Mouse (Mus musculus) common myeloid progenitor, adult 5-6 weeks (primary cell): Measurements from ENCODE around the gene Rarg. TPM values are rescaled to one million over a fixed set of nuclear protein-coding genes. Genes with fewer than 3 reads are reported as not detected.
"Not testable (repeated sequence)": the region's sequence is repeated elsewhere in the genome, so short reads cannot be mapped to it uniquely, and the experiment has no call there.

ENCODE experiments used
- ATAC-seq: replicated peaks from 2 replicates; pipeline ENCODE4 v1.8.0; 2016; ENCODE audit warnings: low read depth, mild to moderate bottlenecking, moderate TSS enrichment, inconsistent platforms; ENCODE audit not compliant: poor library complexity, severe bottlenecking
- total RNA-seq: library from RNA; stranded (forward); fragments of 200-1000, 187-1606 nt; gene quantifications from 2 replicates; pipeline ENCODE4 v1.2.3, GENCODE M21; 2017

Gene Rarg
- total RNA-seq, 1 experiment from 2014 or later: 3.9 TPM

DNA sequence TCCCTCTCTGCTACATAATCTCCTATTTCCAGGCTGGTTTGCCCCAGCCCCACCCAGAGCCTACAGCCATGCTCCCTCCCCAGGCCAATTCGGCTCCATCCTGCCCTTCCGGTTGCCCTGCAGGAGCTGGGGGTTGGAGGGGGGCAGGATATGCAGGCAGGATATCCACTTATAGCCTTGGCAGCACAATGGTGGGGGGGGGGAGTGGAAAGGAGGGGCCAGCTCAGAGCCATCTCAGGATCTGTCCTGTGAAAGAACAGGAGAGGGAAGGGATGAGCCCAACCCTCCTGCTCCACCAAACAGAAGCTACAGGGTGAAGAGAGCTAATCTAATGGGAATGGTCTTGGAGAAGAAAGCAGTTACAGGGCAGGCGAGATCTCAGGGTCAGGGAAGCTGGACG lies 16.7 kb downstream of the Rarg start:
- no peak for ATAC-seq

DNA sequence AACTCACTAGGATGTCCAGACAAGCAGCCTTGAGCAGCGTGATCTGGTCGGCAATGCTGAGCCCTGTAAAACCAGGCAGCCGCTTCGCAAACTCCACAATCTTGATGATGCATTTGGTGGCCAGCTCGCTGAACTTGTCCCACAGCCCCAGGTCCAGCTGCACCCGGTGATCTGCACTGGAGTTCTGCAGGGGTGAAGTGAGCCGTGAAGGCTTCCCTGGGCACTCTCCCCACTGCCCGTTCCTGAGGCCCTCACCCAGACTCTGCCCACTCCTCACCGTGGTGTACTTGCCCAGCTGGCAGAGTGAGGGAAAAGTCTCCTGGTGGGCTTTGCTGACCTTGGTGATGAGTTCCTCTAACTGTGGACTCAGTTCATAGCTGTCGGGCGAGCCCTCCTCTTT lies 17.5 kb downstream of the Rarg start:
- ATAC-seq: no peak

DNA sequence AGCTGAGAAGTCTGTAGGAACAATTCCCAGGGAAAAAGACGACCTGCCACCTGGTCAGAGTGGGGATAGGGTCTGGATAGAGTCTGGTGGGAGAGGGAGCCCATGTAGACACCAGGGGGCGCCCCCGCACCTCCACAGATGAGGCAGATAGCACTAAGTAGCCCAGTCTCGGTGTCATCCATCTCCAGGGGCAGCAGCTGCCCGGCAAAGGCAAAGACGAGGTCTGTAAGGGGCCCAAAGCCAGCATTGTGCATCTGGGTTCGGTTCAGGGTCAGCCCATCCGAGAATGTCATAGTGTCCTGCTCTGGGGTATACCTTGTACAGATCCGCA lies 18.1 kb downstream of the Rarg start:
- ATAC-seq: peak; percentile 49

DNA sequence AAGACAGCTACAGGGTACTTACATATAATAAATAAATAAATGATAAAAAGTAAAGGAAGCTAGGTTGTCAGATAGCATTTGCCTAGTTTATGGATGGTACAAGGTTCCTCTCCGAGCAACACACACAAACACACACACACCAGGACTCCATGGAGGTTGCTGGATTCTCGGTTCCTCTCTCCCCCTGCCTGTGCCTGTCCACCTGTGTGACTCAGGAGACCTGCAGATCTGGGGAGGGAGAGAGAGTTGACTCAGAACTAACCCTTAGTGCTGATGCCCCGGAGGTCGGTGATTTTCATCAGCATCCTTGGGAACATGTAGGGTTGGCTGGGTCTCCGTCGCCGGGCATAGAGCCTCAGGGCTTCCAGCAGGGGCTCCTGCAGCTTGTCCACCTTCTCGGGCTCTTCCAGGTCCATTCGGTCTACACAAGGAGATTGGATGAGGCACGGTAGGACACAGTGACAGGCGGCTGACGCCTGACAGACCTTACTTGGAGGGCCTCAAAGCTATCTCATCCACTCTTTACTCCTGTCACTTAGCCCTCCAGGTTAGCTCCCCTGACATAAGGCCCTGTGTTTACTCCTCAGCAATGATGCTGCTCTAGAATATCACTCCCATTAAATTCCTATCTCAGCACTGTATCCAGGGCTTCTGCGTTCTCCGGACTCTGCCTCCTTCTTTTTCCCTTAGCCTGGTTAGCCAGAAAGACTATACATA lies 18.6 kb downstream of the Rarg start:
- no peak for ATAC-seq

DNA sequence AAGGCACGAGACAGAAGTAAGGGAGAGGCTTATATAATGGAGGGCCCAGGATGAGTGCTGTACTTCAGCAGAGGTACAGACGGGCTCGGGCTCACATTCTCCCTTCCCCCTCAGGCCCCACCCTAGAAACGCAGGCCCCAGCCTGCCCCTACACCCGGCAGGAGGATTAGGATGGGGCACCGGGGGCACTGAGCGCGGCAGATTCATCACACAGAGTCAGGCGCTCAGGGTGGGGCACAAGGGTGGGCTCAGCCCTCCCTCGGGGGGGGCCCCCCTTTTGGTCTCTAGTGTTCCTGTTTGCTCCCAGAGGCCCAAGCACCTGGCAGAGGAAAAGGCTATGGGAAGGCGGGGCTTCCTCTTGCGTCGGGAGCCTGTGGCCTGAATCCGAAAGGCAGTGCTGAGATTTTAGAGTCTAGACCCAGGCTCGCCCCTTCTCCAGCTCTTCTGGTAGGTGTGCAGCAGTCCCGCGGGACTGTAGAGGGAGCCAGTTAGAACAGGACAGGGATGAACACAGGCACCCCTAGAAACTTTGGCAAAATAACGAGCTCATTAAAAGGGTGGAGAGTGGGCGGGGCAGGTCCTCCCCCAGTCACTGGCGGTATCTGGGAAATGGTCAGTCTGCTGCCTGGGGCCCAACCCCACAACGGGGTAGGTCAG lies 21.8 kb downstream of the Rarg start:
- no peak for ATAC-seq

DNA sequence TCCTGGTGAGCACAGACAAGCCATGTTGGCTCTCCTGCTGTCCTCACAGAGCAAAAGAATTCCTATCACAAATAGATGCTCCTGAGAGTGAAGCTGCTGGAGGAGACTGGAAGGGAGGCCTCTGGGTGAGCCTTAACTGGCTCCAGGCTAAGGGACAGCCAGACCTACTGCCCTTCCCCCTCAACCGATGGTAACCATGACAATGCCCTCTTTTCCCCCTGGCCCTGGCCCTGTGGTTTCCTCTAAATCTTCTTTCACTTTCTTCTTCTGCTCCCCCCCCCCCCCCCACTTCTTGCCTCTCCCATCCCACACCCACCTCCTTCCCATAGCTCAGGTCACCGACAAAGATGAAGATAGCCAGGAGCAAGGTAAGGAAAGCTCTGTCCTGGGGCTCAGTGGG lies 23.4 kb downstream of the Rarg start:
- peak; percentile 30; the same call in 1 of the 2 replicates for ATAC-seq

DNA sequence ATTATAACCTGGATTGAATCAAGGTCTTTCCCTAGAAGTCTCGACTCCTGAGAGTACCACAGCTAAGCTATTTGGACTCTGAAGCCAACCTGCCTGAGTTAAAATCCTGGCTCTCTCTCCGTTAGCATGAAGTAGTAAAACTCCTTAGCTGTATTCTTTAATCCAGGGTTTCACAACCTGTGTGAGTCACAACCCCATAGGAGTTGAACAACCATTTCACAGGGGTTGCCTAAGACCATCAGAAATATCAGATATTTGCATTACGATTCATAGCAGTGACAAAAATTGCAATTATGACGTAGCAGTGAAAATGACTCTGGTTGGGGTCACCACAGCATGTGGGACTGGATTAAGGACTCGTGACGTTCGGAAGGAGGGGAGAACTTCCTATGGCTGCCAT lies 24.6 kb downstream of the Rarg start:
- no peak for ATAC-seq

DNA sequence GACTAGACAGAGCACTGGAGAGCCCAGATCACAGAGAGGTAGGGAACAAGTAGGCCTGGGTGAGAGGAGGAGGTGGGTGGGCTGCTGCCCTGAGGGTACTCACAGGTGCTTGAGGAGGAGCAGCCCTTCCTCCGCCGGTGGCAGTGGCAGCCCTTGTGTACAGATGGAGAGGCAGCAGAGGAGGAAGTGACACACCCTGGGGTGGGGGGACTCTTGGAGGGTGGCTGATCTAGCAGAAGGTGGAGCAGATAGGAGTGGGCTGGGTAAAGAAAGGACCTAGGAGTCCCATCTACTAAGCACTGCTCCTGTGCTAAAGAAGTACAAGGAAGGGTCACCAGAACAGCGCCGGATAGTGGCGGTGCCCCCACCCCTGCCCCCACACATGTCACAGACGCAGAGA lies 25.6 kb downstream of the Rarg start, which contains the start of gene Itgb7:
Gene Itgb7 (minus strand): TSS at position 197 of the 400 bp plus-strand sequence.
- peak; percentile 81 for ATAC-seq

DNA sequence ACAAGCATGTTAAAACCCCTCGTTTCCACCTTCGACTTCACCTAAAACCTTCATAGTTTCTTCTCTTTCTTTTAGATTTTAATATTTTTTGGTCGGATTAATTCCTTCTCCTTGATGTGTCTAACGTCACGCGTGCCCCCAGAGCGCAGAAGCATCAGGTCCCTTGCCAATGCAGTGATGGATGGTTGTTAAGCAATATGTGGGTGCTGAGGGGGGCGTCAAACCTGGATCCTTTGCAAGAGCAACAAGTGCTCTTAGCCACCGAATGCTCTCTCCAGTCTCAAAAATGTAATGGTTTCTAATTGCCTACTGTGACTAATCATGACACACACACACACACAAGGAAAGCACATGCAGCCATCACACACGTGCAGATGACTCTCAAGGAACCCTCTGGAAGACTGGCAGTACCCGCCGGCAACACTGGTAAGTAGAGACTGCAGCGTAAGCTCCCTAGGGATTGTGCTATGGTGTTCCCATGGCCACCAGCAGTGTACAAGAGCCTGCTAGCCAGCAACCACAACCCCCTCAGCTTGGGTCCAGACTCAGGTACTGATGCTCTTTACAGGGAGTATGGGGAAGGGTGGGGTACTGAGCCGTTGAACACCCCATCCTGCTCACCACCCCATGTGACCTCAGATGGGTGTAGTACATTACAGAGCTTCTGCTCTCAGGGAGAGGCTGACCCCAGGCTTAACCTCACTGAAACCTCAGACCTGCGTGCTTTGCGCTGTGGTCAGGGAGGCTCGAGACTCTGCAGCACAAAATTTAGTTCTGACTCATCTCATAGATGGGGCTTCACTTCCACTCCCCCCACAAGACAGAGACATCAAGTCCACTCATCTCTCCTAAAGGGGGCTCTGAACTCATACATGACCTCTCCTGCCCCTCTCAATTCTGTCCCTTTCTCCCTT lies 26.7 kb downstream of the Rarg start:
- ATAC-seq: peak; percentile 39

DNA sequence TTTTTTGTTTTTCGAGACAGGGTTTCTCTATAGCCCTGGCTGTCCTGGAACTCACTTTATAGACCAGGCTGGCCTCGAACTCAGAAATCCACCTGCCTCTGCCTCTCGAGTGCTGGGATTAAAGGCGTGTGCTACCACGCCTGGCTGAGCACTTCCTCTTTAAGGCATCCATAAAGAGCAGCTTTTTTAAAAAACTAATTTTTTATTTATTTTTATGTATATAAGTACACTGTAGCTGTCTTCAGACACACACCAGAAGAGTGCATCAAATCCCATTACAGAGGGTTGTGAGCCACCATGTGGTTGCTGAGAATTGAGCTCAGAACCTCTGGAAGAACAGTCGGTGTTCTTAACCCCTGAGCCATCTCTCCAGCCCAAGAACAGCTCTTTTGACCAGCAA lies 31.7 kb downstream of the Rarg start:
- ATAC-seq: not testable (repeated sequence)

DNA sequence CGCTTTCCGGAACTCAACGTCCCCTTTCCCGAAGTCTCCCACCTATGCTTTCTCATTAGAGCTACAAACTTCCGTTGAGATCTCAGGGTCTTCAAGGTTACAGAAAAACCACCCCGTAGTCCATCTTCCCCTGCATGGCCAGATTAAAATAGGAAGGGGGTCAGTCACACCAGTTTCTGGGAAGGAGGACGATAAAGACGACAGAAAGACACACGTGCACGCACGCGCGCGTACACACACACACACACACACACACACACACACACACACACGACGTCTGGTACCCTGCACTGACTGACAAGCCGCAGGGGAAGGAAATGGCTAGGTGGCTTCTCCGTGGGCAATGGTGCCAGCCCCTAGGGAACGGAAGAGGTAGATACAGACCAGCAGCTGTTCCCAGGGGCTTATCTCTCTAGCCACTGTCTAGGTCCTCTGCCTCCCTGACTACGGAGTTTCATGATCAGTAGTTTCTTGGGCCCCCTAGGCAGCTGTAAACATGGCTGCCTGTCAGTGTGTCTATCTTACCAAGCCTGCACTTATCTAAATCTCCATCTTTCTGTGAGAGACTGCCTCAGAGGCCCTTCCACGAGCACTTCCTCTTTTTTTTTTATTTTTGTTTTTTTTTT lies 32.2 kb downstream of the Rarg start:
- ATAC-seq: peak; percentile 88

DNA sequence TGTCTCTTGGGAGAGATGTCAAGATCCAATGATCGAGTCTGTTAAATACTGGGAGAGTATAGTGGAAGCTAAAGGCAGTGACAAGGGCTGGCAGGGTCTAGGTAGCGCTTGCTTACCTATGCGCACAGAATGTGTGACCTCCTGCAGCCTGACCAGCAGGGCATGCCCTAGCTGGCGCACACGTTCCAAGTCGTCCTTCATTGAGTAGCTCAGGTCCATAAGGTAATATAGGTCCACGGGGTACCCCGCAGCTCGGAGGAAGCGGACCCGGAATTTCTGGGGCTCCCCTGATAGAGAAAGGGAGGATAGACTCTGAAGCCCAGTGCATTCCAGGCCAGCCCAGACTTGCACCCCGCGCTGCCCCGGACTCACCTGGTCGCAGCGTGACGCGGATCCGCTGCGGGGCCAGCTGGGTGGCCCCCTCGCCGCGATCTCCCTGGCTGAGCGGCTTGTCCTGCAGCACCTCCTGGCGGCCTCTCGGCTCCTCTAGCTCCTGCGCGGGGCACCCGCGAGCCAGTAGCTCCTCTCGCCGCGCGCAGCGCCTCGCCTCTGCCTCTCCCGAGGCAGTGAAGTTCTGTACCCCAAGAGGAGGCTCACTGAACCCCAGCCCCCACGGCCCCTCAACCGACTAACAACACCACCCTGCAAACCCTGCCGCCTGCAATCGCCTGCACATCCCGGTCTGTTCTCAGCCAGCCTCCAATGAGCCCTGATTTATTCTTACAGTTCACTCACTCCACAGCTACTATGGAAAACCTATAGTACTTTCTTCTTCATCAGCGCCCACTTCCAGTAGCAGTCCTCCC lies 32.9 kb downstream of the Rarg start:
- ATAC-seq: peak; percentile 67

DNA sequence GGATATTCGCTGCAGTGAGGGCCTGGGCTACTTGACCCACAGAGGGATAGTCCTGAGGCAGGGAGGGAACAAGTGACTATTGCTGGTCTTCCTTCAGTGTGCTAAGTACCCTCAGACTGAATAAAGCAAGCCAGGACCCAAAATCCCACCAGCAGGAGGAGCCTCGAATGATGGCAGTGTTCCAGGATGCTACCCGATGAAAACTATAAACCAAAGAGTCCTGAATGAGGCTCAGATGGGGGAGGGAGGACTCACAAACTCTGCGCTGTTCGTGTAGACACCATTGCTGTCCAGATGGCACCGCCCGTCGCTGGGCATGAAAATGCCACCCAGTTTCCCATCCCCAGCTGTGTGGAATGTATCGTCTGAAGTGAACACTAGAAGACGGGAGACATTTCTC lies 34.9 kb downstream of the Rarg start:
- ATAC-seq: no peak

DNA sequence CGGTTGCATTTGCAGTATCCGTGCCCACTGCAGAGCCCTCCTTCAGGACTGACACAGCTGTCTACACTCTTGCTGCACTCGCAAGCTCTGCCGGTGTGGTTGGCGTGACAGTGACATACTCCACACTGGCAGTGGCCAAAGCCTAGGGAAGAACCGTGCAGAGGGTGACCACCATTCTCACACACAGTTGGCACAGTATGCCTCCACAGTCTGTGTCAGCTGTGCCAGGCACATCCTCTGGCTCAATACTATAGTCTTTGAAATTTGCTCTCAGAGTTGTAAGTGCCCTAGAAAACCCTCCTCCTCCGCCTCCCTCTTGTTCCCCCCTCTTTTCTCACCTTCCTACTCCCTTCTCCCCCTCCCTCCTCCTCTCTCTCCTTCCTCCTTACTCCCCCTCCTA lies 40.0 kb downstream of the Rarg start:
- ATAC-seq: no peak

DNA sequence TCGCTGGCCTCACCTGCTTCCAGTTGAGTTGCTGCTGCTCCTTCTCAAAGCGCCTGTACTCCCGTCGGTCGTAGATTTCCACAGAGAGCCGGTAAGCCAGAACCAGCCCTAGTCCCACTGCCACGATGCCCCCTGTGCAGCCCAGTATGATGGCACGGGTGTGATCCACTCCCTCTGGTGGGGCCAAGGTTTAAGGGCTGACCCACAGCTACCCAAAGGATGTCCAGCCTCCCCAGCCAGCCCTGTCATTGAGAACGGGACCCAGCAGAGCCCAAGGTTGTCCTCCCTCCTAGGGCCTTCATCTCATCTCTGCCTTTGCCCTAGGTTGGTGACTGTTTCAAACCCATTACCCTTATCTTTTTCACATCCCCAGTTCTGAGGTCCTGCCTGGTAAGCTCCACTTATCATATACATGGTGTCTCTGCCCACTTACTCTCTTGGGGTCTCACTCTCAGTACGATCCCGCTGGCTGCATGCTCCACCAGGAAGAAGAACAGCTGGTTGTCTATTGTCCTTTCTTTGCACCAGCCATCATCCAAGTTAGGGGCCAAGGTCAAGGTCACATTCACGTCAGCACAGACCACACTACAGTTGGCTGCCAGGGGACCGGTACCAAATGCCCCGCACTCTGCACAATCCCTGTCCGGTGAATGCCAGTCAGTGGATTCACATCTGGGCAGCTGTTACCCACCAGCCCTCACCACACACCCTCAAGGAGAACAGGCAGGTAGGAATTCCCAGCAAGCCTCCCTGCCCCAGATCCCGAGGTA lies 40.7 kb downstream of the Rarg start:
- no peak for ATAC-seq

DNA sequence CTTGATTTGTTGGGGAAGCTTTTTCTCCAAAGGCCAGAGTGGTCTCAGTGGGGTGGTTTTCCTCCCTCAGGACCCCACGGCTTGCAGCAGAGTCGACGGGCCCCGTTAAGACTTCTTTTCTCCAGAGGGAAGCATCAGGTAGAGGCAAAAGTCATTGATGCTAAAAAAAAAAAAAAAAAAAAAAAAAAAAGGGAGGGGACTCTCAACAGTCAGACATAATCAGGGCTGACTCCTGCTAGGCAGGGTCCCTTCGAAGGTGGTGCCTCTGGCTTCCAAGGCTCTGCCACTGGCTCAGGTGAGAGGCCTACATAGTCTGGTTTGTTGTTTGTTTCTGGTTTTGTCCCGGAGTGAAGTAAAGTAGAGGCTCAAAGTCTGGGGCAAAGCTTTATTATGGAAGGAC lies 41.7 kb downstream of the Rarg start:
- no peak for ATAC-seq

DNA sequence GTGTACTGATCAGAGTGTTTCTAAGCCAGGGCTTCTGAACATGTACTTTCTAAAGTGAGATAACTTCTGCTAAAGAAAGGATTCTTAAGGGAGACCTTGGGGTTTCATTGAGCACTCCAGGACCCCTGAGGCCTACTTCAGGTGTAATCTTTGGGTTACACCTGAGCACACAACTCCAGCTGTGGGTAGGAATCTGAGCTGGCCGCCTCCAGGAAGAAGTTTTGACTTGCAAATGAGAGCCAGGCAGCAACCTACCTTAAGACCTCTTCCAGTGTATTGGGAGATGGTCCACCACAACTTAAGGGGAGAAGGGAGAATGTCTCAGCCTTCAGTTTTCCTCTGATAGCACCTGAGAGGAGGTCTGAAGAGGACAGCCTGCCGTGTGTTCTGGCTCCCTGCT lies 43.2 kb downstream of the Rarg start:
- no peak for ATAC-seq

DNA sequence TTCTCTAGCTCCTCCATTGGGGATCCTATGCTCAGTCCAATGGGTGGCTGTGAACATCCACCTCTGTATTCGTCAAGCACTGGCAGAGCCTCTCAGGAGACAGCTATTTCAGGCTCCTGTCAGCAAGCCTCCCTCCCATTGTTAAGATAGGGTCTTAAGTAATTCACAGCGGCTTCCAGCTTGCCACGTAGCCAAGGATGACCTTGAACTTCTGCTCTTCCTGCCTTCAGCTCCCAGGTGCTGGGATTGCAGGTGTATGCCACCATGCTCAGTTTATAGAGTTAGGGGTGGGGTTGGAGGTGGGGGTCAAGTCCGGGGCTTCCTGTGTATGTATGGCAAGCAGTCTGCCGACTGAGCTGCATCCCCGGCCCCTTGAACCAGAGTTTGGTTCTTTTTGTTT lies 45.4 kb downstream of the Rarg start:
- no peak for ATAC-seq

DNA sequence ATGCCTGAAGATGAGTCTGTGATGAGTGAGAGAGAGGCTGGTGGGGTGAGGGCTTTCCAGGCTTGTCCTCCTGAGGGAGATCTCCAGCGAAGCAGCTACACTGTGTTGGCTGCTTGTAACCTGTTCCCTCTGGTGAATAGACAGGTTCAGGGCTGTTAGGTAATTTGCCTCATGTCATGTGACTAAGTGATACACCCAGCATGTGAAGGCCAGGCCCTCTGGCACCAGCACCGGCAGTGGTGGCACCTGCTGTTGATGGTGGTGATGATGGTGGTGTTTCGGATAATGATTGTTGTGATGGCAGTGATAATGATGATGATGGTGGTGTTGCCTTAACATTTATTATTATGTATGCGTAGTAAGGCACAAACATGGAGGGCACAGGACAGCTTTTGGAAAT lies 46.5 kb downstream of the Rarg start:
- no peak for ATAC-seq
